Mouse (Mus musculus) brain, adult 2 months (tissue): ENCODE data around the gene Polr3gl.

Experiments
- DNase-seq: peaks from one replicate; pipeline ENCODE4 v3.0.0; 2011; ENCODE audit warnings: low read depth, low spot score

Polr3gl gene

GRCm38 (mm10) chr3:96598156-96599068 lies 4.4 kb upstream of the Polr3gl start:
- DNase-seq: peak; percentile 76

GRCm38 (mm10) chr3:96597435-96597891 lies 3.5 kb upstream of the Polr3gl start:
- DNase-seq: peak; percentile 69

- peak; percentile 79 for DNase-seq
These were observed 2.9 kb upstream of the Polr3gl start for GRCm38 (mm10) chr3:96596855-96597254.

GRCm38 (mm10) chr3:96596228-96596707 lies 2.3 kb upstream of the Polr3gl start, which contains the start of gene Ankrd34a:
Gene Ankrd34a (plus strand): TSS chr3:96596636.
- DNase-seq: peak; percentile 94

GRCm38 (mm10) chr3:96595661-96596060 lies 1.7 kb upstream of the Polr3gl start:
- DNase-seq: peak; percentile 91

GRCm38 (mm10) chr3:96594851-96595250 lies 870 bp upstream of the Polr3gl start:
- DNase-seq: no peak

GRCm38 (mm10) chr3:96593374-96593773 lies 607 bp downstream of the Polr3gl start:
- DNase-seq: peak; percentile 68

GRCm38 (mm10) chr3:96590657-96591056 lies 3.3 kb downstream of the Polr3gl start:
- no peak for DNase-seq

GRCm38 (mm10) chr3:96583386-96583785 lies 10.6 kb downstream of the Polr3gl start:
- no peak for DNase-seq

- DNase-seq: no peak
These were observed 12.0 kb downstream of the Polr3gl start for GRCm38 (mm10) chr3:96581771-96582515.

GRCm38 (mm10) chr3:96581141-96581540 lies 12.8 kb downstream of the Polr3gl start:
- DNase-seq: no peak

GRCm38 (mm10) chr3:96579885-96580454 lies 14.0 kb downstream of the Polr3gl start:
- peak; percentile 98 for DNase-seq

- no peak for DNase-seq
These were observed 14.7 kb downstream of the Polr3gl start for GRCm38 (mm10) chr3:96579239-96579750.

GRCm38 (mm10) chr3:96578561-96579238 lies 15.3 kb downstream of the Polr3gl start:
- DNase-seq: no peak

GRCm38 (mm10) chr3:96577566-96577965 lies 16.4 kb downstream of the Polr3gl start:
- no peak for DNase-seq

GRCm38 (mm10) chr3:96576690-96577541 lies 17.1 kb downstream of the Polr3gl start, which contains the start of gene Gm16253:
Gene Gm16253 (plus strand): TSS chr3:96576984.
- DNase-seq: peak; percentile 98

GRCm38 (mm10) chr3:96576005-96576658 lies 17.8 kb downstream of the Polr3gl start:
- no peak for DNase-seq

GRCm38 (mm10) chr3:96575272-96575984 lies 18.6 kb downstream of the Polr3gl start:
- DNase-seq: no peak
